Mouse (Mus musculus) layer of hippocampus, adult 18-20 months (tissue): Measurements from ENCODE around the gene Tsr3. TPM values are rescaled to one million over a fixed set of nuclear protein-coding genes. Genes with fewer than 3 reads are reported as not detected.

Experiments used
- DNase-seq, 2 experiments: peaks; one replicate each; pipeline ENCODE4 v3.0.0; 2022; ENCODE audit warnings: low spot score in 2 of 2
- microRNA-seq, 2 experiments: library from miRNA; unstranded; fragments of <30 nt; microRNA quantifications; one replicate each; pipeline ENCODE4 v1.2.0; 2021
- total RNA-seq, 2 experiments: library from RNA; stranded (reverse); gene quantifications; 2 replicates each; pipeline ENCODE4 v1.2.3; 2021

Tsr3 gene
- total RNA-seq, 2 experiments from 2014 or later: 22.9 to 23.7 TPM

- no peak for DNase-seq
These were observed 50.4 kb downstream of the Tsr3 start for GRCm38 (mm10) chr17:25290411-25290810.

Small RNA genes within 50 kb of the gene (microRNA-seq; reads per million reads assigned to microRNA genes)
- gene Mir3547: 18.0 to 23.0 reads per million in 2 experiments

Other genes with a start within 250 kb of the Tsr3 start
- 10 to 100 TPM; 27.2 to 27.8 TPM for gene Cramp1l, start 224.4 kb upstream of the Tsr3 start, total RNA-seq
- gene Ift140, start 224.1 kb upstream of the Tsr3 start, total RNA-seq: 10 to 100 TPM; 21.2 to 23.2 TPM
- 1 to 10 TPM; 7.4 to 9.2 TPM for gene Tmem204, start 156.6 kb upstream of the Tsr3 start, total RNA-seq
- gene Telo2, start 124.2 kb upstream of the Tsr3 start, total RNA-seq: 10 to 100 TPM; 29.9 to 35.3 TPM
- 1 to 10 TPM; 2.0 to 2.6 TPM for gene Ptx4, start 119.4 kb upstream of the Tsr3 start, total RNA-seq
- 10 to 100 TPM; 50.9 to 54.0 TPM for gene Clcn7, start 106.8 kb upstream of the Tsr3 start, total RNA-seq
- gene Ccdc154, start 77.7 kb upstream of the Tsr3 start, total RNA-seq: under 1 TPM; 0.12 to 0.18 TPM
- gene Gm38655, start 64.7 kb upstream of the Tsr3 start, total RNA-seq: not detected
- 10 to 100 TPM; 19.5 to 21.2 TPM for gene BC003965, start 55.6 kb upstream of the Tsr3 start, total RNA-seq
- gene Unkl, start 51.8 kb upstream of the Tsr3 start, total RNA-seq: 10 to 100 TPM; 41.7 to 43.6 TPM
- 10 to 100 TPM; 71.1 to 73.5 TPM for gene Gnptg, start within 50 bp of the Tsr3 start, total RNA-seq
- gene Baiap3, start 16.2 kb downstream of the Tsr3 start, total RNA-seq: 1 to 10 TPM; 5.8 to 7.8 TPM
- gene Ube2i, start 34.5 kb downstream of the Tsr3 start, total RNA-seq: 100 to 1,000 TPM; 243 to 245 TPM
- gene Prss34, start 58.2 kb downstream of the Tsr3 start, total RNA-seq: not detected
- gene Prss28, start 68.5 kb downstream of the Tsr3 start, total RNA-seq: not detected
- gene Prss29, start 78.5 kb downstream of the Tsr3 start, total RNA-seq: not detected
- not detected for gene Tpsab1, start 105.4 kb downstream of the Tsr3 start, total RNA-seq
- gene Tpsb2, start 126.1 kb downstream of the Tsr3 start, total RNA-seq: under 1 TPM in 1 of 2 experiments, not detected in 1; 0.30 TPM
- not detected for gene Tpsg1, start 129.1 kb downstream of the Tsr3 start, total RNA-seq
- 100 to 1,000 TPM; 101 to 115 TPM for gene Cacna1h, start 193.6 kb downstream of the Tsr3 start, total RNA-seq
- 1 to 10 TPM; 2.1 TPM for gene Tekt4, start 214.4 kb downstream of the Tsr3 start, total RNA-seq